Mouse (Mus musculus): ENCODE measurements around the gene Gm10563.

GRCm38 (mm10) chr4:155598536-155598935, 46.7 kb downstream of the Gm10563 start:
- no peak for TF ChIP-seq CTCF (IDR thresholded peaks at IDR 0.05; ENCODE audit: low read depth)
- TF ChIP-seq EP300 (IDR thresholded peaks at IDR 0.05; ENCODE audit: low read depth): no peak

Measured in liver, embryonic 14.5 days (tissue).